In genomic region chr10:130541931-130542691, GRCm38 (mm10) we compare ENCODE assay signal across 8 mouse cellular contexts. TPM values are rescaled to one million over a fixed set of nuclear protein-coding genes. Genes with fewer than 3 reads are reported as not detected.
DNase-seq lines count a peak whose midpoint lies in the region; ATAC-seq lines count a peak whose summit lies in the region.
"Not testable (repeated sequence)": the region's sequence is repeated elsewhere in the genome, so short reads cannot be mapped to it uniquely, and the experiment has no call there.

No protein-coding gene starts in this region.

- intact Hi-C loops in gastrocnemius, postnatal 14 days (cut with DNase I; ENCODE audit: low total_unique reads); left cerebral cortex, postnatal 10 days (cut with DNase I): not testable (repeated sequence)

- not testable (repeated sequence) for H3K27ac ChIP-seq in intestine, embryonic 14.5 days (ENCODE audit: low read depth)

- not testable (repeated sequence) for H3K4me1 ChIP-seq in intestine, embryonic 14.5 days (replicated peaks; ENCODE audit: control insufficient read depth, insufficient read depth, low read length)

- peak; percentile 90 for DNase-seq in adrenal gland, adult 2 months
- DNase-seq in embryo, embryonic 11 days = peak; percentile 80
- peak; percentile 37 for DNase-seq in gastrocnemius, postnatal 14 days
- DNase-seq in intestine, embryonic 14.5 days (ENCODE audit: low spot score) = peak; percentile 87
- peak; percentile 72 to 80 for DNase-seq in left cerebral cortex, postnatal 10 days (ENCODE audit: extremely low spot score in 1 of 2, low spot score in 2 of 2)
- peak; percentile 64 for DNase-seq in right cerebral cortex, postnatal 14 days
- peak; percentile 71 to 73 for DNase-seq in urinary bladder, postnatal 36 days (ENCODE audit: low spot score in 2 of 2)

- peak; percentile 98 for ATAC-seq in intestine, embryonic 14.5 days (replicated peaks; ENCODE audit: low FRiP score, low TSS enrichment, low read depth)
- ATAC-seq in megakaryocyte progenitor cell, adult 5-6 weeks (replicated peaks; ENCODE audit: poor library complexity) = peak; percentile 93

- H3K36me3 ChIP-seq in intestine, embryonic 14.5 days (ENCODE audit: control insufficient read depth, insufficient read depth, low read length) = not testable (repeated sequence)

- H3K9me3 ChIP-seq in intestine, embryonic 14.5 days (ENCODE audit: control insufficient read depth, low read length) = not testable (repeated sequence)

- peak overlapping the region; percentile 55 for H3K4me2 ChIP-seq in intestine, embryonic 14.5 days (ENCODE audit: low read length)

- not testable (repeated sequence) for H3K27me3 ChIP-seq in intestine, embryonic 14.5 days (replicated peaks; ENCODE audit: control insufficient read depth, insufficient read depth, low read length)

- peak overlapping the region; percentile 47 for H3K4me3 ChIP-seq in intestine, embryonic 14.5 days (ENCODE audit: low read depth, low read length)

- 1% methylated on average over 20 of the region's 21 CpGs for WGBS in intestine, embryonic 14.5 days

- peak overlapping the region; percentile 42 for H3K9ac ChIP-seq in intestine, embryonic 14.5 days (ENCODE audit: low read length)

RNA-seq across cellular contexts. Expression of gene Vmn2r87, which starts 44.9 kb away (rescaled TPM):
- total RNA-seq in adrenal gland, adult 2 months (2021) = not detected
- not detected in 2 replicates for polyA plus RNA-seq in adrenal gland, adult 2 months (2012; rRNA removed)
- not detected for total RNA-seq in gastrocnemius, postnatal 14 days (2021)
- not detected in 2 replicates for polyA plus RNA-seq in intestine, embryonic 14.5 days (2014; fragmentation: Nextera tagmentation; extraction: Ambion mirVana)
- total RNA-seq in left cerebral cortex, postnatal 10 days (2021) = under 1 TPM; 0.39 to 0.86 TPM
- not detected in 2 replicates for total RNA-seq in megakaryocyte progenitor cell, adult 5-6 weeks (2015)
- total RNA-seq in megakaryocyte progenitor cell, adult 5-6 weeks (2017) = not detected in 2 replicates

Comparison
In these comparisons a context has a peak if more than half of its experiments do, and no peak if none do; other contexts are left out.
1. DNase-seq: peak in every context shown above with its lines; median percentile 90 in adrenal gland, adult 2 months; 87 in intestine, embryonic 14.5 days; 80 in embryo, embryonic 11 days; 76 in left cerebral cortex, postnatal 10 days; 72 in urinary bladder, postnatal 36 days; 64 in right cerebral cortex, postnatal 14 days; 37 in gastrocnemius, postnatal 14 days.